Mouse (Mus musculus) hindbrain, embryonic 16.5 days (tissue): Measurements from ENCODE around the gene Ugt1a2. TPM values are rescaled to one million over a fixed set of nuclear protein-coding genes. Genes with fewer than 3 reads are reported as not detected.

Source experiments
- ATAC-seq: fragments of 200-750 bp; cut with Nextera tagmentation; 2 replicates; pipeline ENCODE4 v1.8.0; 2017; ENCODE audit warnings: moderate TSS enrichment, moderate library complexity
- H3K27ac ChIP-seq: fragments of 300-500 bp; sonication (generic); 2 replicates; pipeline ENCODE4 v1.5.1; 2014; ENCODE audit warnings: low read depth, mild to moderate bottlenecking, control low read depth, low read length, moderate library complexity
- H3K27me3 ChIP-seq: fragments of 300-500 bp; sonication (generic); replicated peaks from 2 replicates; pipeline ENCODE4 v1.6.1; 2014; ENCODE audit warnings: low read length; ENCODE audit not compliant: control insufficient read depth, insufficient read depth
- H3K36me3 ChIP-seq: fragments of 300-500 bp; sonication (generic); 2 replicates; pipeline ENCODE4 v1.6.1; 2014; ENCODE audit warnings: mild to moderate bottlenecking, low read length, moderate library complexity, mixed read lengths; ENCODE audit not compliant: control insufficient read depth, insufficient read depth
- H3K4me1 ChIP-seq: fragments of 300-500 bp; sonication (generic); 2 replicates; pipeline ENCODE4 v1.6.1; 2014; ENCODE audit warnings: low read depth, low read length; ENCODE audit not compliant: control insufficient read depth, insufficient read depth
- H3K4me2 ChIP-seq: fragments of 300-500 bp; sonication (generic); 2 replicates; pipeline ENCODE4 v1.6.1; 2014; ENCODE audit warnings: mild to moderate bottlenecking, low read length, control low read depth, moderate library complexity
- H3K4me3 ChIP-seq: fragments of 300-500 bp; sonication (generic); 2 replicates; pipeline ENCODE4 v1.5.1; 2014; ENCODE audit warnings: mild to moderate bottlenecking, low read length, control low read depth, moderate library complexity
- H3K9ac ChIP-seq: fragments of 300-500 bp; sonication (generic); 2 replicates; pipeline ENCODE4 v1.6.1; 2014; ENCODE audit warnings: low read depth, mild to moderate bottlenecking, control low read depth, low read length, moderate library complexity
- H3K9me3 ChIP-seq: fragments of 300-500 bp; sonication (generic); 2 replicates; pipeline ENCODE4 v1.6.1; 2014; ENCODE audit warnings: mild to moderate bottlenecking, low read length, moderate library complexity; ENCODE audit not compliant: control insufficient read depth
- WGBS: fragments of 180-500 bp; shearing (Covaris S2); extraction: QIAGEN DNeasy Blood & Tissue Kit; methylation state at CpG from one replicate; pipeline ENCODE4 v1.1.7; 2014; 5-methylcytosine and 5-hydroxymethylcytosine counted together
- polyA plus RNA-seq: library from polyadenylated mRNA; unstranded; fragments of >200 nt; fragmentation: Nextera tagmentation; extraction: Ambion mirVana; gene quantifications from 2 replicates; pipeline ENCODE4 v1.2.1, GENCODE M21; 2015

Ugt1a2 gene
- polyA plus RNA-seq, 1 experiment from 2014 or later: not detected

DNA sequence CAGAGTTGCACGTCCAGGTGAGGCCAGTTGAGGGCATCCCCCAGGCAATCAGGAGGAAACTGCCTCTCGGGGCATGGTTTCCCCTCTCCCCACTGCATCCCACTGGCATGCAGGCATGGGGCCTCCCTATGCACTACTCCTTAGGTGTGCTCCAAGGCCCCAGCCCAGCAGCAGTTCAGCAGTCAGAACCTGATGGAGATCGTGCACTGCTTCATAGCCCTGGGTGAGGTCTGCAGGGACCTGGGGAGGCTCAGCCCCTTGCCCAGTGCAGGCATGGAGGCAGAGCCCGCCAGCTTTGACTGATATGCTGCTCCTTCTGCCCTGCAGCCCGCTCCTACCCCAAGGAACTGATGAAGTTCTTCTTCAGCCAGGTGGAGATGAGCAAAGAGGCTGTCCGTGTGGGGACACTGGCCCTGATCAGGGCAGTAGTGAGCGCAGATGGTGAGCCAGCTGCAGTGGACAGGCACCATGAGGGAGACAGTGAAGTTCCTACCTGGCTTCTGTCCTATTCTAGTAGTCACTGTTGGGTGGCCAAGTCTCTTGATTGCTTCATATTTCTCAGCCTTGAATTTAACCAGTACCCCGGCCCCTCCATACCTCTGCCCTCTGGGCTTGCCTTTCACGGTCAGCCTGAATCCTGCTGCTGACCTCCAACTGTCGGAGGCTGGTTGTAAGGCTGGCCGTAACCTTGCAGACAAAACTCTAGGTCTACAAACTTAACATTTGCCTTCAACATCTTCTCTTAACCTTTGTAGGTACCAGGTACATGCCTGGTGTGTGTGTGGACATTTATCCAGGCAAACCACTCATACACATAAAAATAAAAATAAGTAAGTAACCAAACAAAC lies 34.9 kb downstream of the Ugt1a2 start:
- Histone ChIP-seq H3K4me3 (no peak overlapping the region), H3K4me2 (no peak overlapping the region), H3K9ac (no peak overlapping the region), H3K27ac (no peak overlapping the region), H3K27me3 (no peaks in the 10 kb centered on the region), H3K4me1 (no peaks in the 10 kb centered on the region), H3K9me3 (peaks cover 98% of the 10 kb centered on the region), H3K36me3 (no peaks in the 10 kb centered on the region)
- WGBS: 67% methylated on average over 11 of the region's 11 CpGs
- ATAC-seq: 0 out of 2 replicates have a peak, but pooled peaks have one; percentile 12

- H3K9ac ChIP-seq: no peak overlapping the region
- WGBS: 61% methylated on average over 4 of the region's 4 CpGs
- no peaks in the 10 kb centered on the region for H3K36me3 ChIP-seq
- no peak overlapping the region for H3K4me3 ChIP-seq
- H3K9me3 ChIP-seq: peaks cover 98% of the 10 kb centered on the region
- no peak for ATAC-seq
- no peak overlapping the region for H3K27ac ChIP-seq
- H3K27me3 ChIP-seq: no peaks in the 10 kb centered on the region
- no peak overlapping the region for H3K4me2 ChIP-seq
- H3K4me1 ChIP-seq: no peaks in the 10 kb centered on the region
Observed at GRCm38 (mm10) chr1:88235894-88236415, 35.6 kb downstream of the Ugt1a2 start.

DNA sequence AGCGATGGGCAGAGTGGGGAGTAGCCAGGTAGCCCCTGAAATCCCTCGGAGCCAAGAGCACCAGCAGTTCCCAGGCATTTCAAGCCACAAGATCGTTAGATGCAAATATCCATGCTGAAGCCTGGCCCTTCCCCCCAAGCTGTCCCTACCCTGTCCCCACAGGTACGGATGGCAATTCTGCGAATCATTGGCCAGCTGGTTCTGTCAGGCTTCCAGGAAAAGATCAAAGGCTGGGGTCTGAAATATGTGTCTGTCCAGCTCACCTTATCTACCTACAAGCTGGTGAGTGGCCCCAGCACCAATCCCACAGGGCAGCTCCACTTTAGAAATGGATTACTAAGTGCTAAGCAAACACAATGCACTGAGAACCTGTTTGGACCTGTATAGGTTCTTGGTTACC lies 36.9 kb downstream of the Ugt1a2 start:
- H3K9ac ChIP-seq: no peak overlapping the region
- peaks cover 95% of the 10 kb centered on the region for H3K9me3 ChIP-seq
- H3K27ac ChIP-seq: no peak overlapping the region
- H3K4me2 ChIP-seq: no peak overlapping the region
- no peaks in the 10 kb centered on the region for H3K27me3 ChIP-seq
- no peaks in the 10 kb centered on the region for H3K36me3 ChIP-seq
- H3K4me1 ChIP-seq: no peaks in the 10 kb centered on the region
- ATAC-seq: no peak
- no peak overlapping the region for H3K4me3 ChIP-seq
- 77% methylated on average over 5 of the region's 5 CpGs for WGBS

GRCm38 (mm10) chr1:88238771-88239170 lies 38.4 kb downstream of the Ugt1a2 start:
- Histone ChIP-seq H3K9ac (no peak overlapping the region), H3K36me3 (no peaks in the 10 kb centered on the region), H3K4me2 (no peak overlapping the region), H3K27ac (no peak overlapping the region), H3K9me3 (peaks cover 92% of the 10 kb centered on the region), H3K27me3 (no peaks in the 10 kb centered on the region), H3K4me3 (no peak overlapping the region), H3K4me1 (no peaks in the 10 kb centered on the region)
- WGBS: 81% methylated on average over 6 of the region's 6 CpGs
- ATAC-seq: 0 out of 2 replicates have a peak, but pooled peaks have one; percentile 5

GRCm38 (mm10) chr1:88240072-88240471 lies 39.7 kb downstream of the Ugt1a2 start:
- H3K9ac ChIP-seq: no peak overlapping the region
- H3K36me3 ChIP-seq: no peaks in the 10 kb centered on the region
- H3K4me1 ChIP-seq: no peaks in the 10 kb centered on the region
- no peak overlapping the region for H3K27ac ChIP-seq
- H3K9me3 ChIP-seq: peaks cover 90% of the 10 kb centered on the region
- 77% methylated on average over 5 of the region's 5 CpGs for WGBS
- H3K4me3 ChIP-seq: no peak overlapping the region
- no peak for ATAC-seq
- no peaks in the 10 kb centered on the region for H3K27me3 ChIP-seq
- no peak overlapping the region for H3K4me2 ChIP-seq

DNA sequence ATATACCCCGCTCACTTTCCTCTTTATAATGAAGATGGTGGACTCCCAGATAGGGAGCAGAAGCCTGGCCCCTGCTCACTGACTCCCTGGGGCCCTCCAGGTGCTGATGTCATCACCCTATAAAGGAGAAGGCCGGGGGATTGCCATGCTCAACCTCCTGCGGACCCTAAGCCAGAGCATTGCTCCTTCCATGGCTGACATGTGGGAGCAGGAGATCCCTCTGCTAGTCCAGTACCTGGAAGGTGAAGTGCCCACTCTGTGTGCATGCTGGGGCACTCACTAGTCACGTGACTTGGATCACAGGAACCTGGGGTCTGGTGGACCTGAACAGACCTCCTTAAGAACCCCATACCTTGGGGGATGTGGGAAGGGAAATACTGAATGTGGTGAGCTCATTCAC lies 40.2 kb downstream of the Ugt1a2 start:
- ATAC-seq: no peak
- WGBS: 75% methylated on average over 4 of the region's 4 CpGs
- no peak overlapping the region for H3K4me2 ChIP-seq

GRCm38 (mm10) chr1:88243861-88244260 lies 43.5 kb downstream of the Ugt1a2 start:
- no peak for ATAC-seq
- H3K27me3 ChIP-seq: no peaks in the 10 kb centered on the region
- no peak overlapping the region for H3K4me2 ChIP-seq
- no peak overlapping the region for H3K9ac ChIP-seq
- H3K9me3 ChIP-seq: peaks cover 90% of the 10 kb centered on the region
- no peak overlapping the region for H3K4me3 ChIP-seq
- no peaks in the 10 kb centered on the region for H3K36me3 ChIP-seq
- H3K27ac ChIP-seq: no peak overlapping the region
- H3K4me1 ChIP-seq: no peaks in the 10 kb centered on the region
- 69% methylated on average over 5 of the region's 5 CpGs for WGBS

More for the DNA sequence above, 40.2 kb downstream of the Ugt1a2 start:
- no peak overlapping the region for H3K9ac ChIP-seq
- no peaks in the 10 kb centered on the region for H3K36me3 ChIP-seq
- no peaks in the 10 kb centered on the region for H3K27me3 ChIP-seq
- no peak overlapping the region for H3K4me3 ChIP-seq
- H3K9me3 ChIP-seq: peaks cover 90% of the 10 kb centered on the region
- no peak overlapping the region for H3K27ac ChIP-seq
- no peaks in the 10 kb centered on the region for H3K4me1 ChIP-seq

- H3K27me3 ChIP-seq: no peaks in the 10 kb centered on the region
- WGBS: 81% methylated on average over 6 of the region's 6 CpGs
- no peak overlapping the region for H3K27ac ChIP-seq
- peaks cover 90% of the 10 kb centered on the region for H3K9me3 ChIP-seq
- H3K4me3 ChIP-seq: no peak overlapping the region
- no peaks in the 10 kb centered on the region for H3K36me3 ChIP-seq
- H3K9ac ChIP-seq: no peak overlapping the region
- H3K4me2 ChIP-seq: no peak overlapping the region
- no peak for ATAC-seq
- no peaks in the 10 kb centered on the region for H3K4me1 ChIP-seq
Observed at GRCm38 (mm10) chr1:88245881-88246280, 45.5 kb downstream of the Ugt1a2 start.

GRCm38 (mm10) chr1:88246386-88246785 lies 46.0 kb downstream of the Ugt1a2 start:
- no peak overlapping the region for H3K9ac ChIP-seq
- 41% methylated on average over 6 of the region's 6 CpGs for WGBS

More at GRCm38 (mm10) chr1:88246386-88246785, 46.0 kb downstream of the Ugt1a2 start:
- Histone ChIP-seq H3K4me3 (no peak overlapping the region), H3K27ac (no peak overlapping the region), H3K36me3 (no peaks in the 10 kb centered on the region), H3K27me3 (no peaks in the 10 kb centered on the region), H3K9me3 (peaks cover 90% of the 10 kb centered on the region), H3K4me2 (no peak overlapping the region), H3K4me1 (no peaks in the 10 kb centered on the region)
- ATAC-seq: no peak
